Mouse (Mus musculus) thymus, adult 2 months (tissue): ENCODE data around the gene Vmn1r73. TPM values are rescaled to one million over a fixed set of nuclear protein-coding genes. Genes with fewer than 3 reads are reported as not detected.

Experiments
- DNase-seq: peaks from one replicate; pipeline ENCODE4 v3.0.0; 2021
- H3K27ac ChIP-seq: fragments of 200-500 bp; 2 replicates; pipeline ENCODE4 v1.5.1; 2012; ENCODE audit warnings: low read length, control low read depth; ENCODE audit not compliant: control insufficient read depth, insufficient read depth
- H3K27me3 ChIP-seq: fragments of 200-500 bp; 2 replicates; pipeline ENCODE4 v1.6.1; 2012; ENCODE audit warnings: mild to moderate bottlenecking, low read length, moderate library complexity, mixed read lengths; ENCODE audit not compliant: control insufficient read depth, insufficient read depth
- H3K36me3 ChIP-seq: fragments of 200-500 bp; 2 replicates; pipeline ENCODE4 v1.6.1; 2012; ENCODE audit warnings: mild to moderate bottlenecking, low read length, moderate library complexity; ENCODE audit not compliant: control insufficient read depth, insufficient read depth
- H3K4me1 ChIP-seq: fragments of 200-500 bp; replicated peaks from 2 replicates; pipeline ENCODE4 v1.6.1; 2012; ENCODE audit warnings: low read length; ENCODE audit not compliant: control insufficient read depth, insufficient read depth
- H3K4me3 ChIP-seq: fragments of 200-500 bp; 2 replicates; pipeline ENCODE4 v1.5.1; 2012; ENCODE audit warnings: mild to moderate bottlenecking, low read length, control low read depth, moderate library complexity; ENCODE audit not compliant: control insufficient read depth, insufficient read depth
- CTCF ChIP-seq: fragments of 200-500 bp; IDR thresholded peaks from 2 replicates; pipeline ENCODE4 v1.5.1; 2012; ENCODE audit warnings: mild to moderate bottlenecking, control low read depth, low read length, moderate library complexity, borderline replicate concordance; ENCODE audit not compliant: control insufficient read depth, poor library complexity, insufficient read depth; ENCODE audit errors: extremely low read depth
- POLR2A ChIP-seq: fragments of 200-500 bp; IDR thresholded peaks from 2 replicates; pipeline ENCODE4 v1.6.1; 2012; ENCODE audit warnings: mild to moderate bottlenecking, low read length, control low read depth, moderate library complexity; ENCODE audit not compliant: control insufficient read depth, poor library complexity, insufficient read depth; ENCODE audit errors: extremely low read depth
- WGBS: fragments of 180-500 bp; shearing (Covaris S2); methylation state at CpG from one replicate; pipeline ENCODE4 v1.1.7; 2018; 5-methylcytosine and 5-hydroxymethylcytosine counted together
- polyA plus RNA-seq: library from polyadenylated mRNA; depleted of rRNA; stranded (reverse); fragments of >200 nt; gene quantifications from 2 replicates; pipeline ENCODE4 v1.2.3, GENCODE M21; 2012; rRNA removed

Gene Vmn1r73
- polyA plus RNA-seq: not detected in 2 replicates

DNA sequence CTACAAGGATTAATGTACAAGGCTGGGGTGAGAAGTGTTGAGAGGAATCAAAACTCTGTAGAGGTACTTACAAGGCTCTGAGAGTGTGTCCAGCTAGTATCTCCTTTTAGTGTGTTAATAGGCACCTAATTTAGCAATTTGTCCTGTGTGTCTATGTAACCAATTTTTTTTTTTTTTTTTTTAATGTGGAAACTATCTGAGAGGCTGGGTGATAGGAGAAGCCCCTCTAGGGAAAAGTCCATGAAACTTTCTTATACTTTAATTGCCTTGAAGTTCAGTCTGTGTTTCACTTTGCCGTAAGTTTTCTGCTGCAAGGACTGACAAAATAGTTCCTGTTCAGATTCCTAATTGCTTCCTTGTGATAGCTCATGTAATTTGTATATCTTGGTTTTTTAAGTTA lies at the start of gene Vmn1r73:
Gene Vmn1r73 (plus strand): TSS at position 301 of the 400 bp plus-strand sequence.
- no peaks in the 10 kb centered on the region for H3K36me3 ChIP-seq
- no peak within 1 kb of the TSS for H3K4me3 ChIP-seq
- WGBS: 93% methylated on average over 1 of the region's 1 CpGs
- TF ChIP-seq POLR2A (no peak), CTCF (no peak)
- no peaks in the 10 kb centered on the region for H3K4me1 ChIP-seq
- H3K27ac ChIP-seq: no peak within 1 kb of the TSS
- DNase-seq: no peak
- H3K27me3 ChIP-seq: no peaks in the 10 kb centered on the region

Other genes with a start within 250 kb of the Vmn1r73 start
- not detected in 2 replicates for gene Zscan4-ps2, start 216.0 kb upstream of the Vmn1r73 start, polyA plus RNA-seq
- not detected in 2 replicates for gene Zscan4-ps3, start 121.0 kb upstream of the Vmn1r73 start, polyA plus RNA-seq
- not detected in 2 replicates for gene Vmn1r72, start 50.1 kb upstream of the Vmn1r73 start, polyA plus RNA-seq
- not detected in 2 replicates for gene Vmn1r74, start 103.7 kb downstream of the Vmn1r73 start, polyA plus RNA-seq
- gene Vmn1r75, start 144.4 kb downstream of the Vmn1r73 start, polyA plus RNA-seq: not detected in 2 replicates
- gene Vmn1r76, start 207.9 kb downstream of the Vmn1r73 start, polyA plus RNA-seq: not detected in 2 replicates